Mouse (Mus musculus) limb, embryonic 12.5 days (tissue): Measurements from ENCODE around the gene Hmox1. TPM values are rescaled to one million over a fixed set of nuclear protein-coding genes. Genes with fewer than 3 reads are reported as not detected.

Source experiments
- ATAC-seq: fragments of 200-750 bp; cut with Nextera tagmentation; 2 replicates; pipeline ENCODE4 v1.8.0; 2017; ENCODE audit warnings: low read depth, moderate TSS enrichment; ENCODE audit not compliant: insufficient number of reproducible peaks, insufficient read depth, low FRiP score, low TSS enrichment
- H3K27ac ChIP-seq: fragments of 300-500 bp; sonication (generic); 2 replicates; pipeline ENCODE4 v1.5.1; 2016; ENCODE audit warnings: mild to moderate bottlenecking, moderate library complexity
- H3K27me3 ChIP-seq: fragments of 300-500 bp; sonication (generic); 2 replicates; pipeline ENCODE4 v1.6.1; 2016; ENCODE audit warnings: mild to moderate bottlenecking, moderate library complexity
- H3K36me3 ChIP-seq: fragments of 300-500 bp; sonication (generic); 2 replicates; pipeline ENCODE4 v1.6.1; 2016; ENCODE audit warnings: mild to moderate bottlenecking, moderate library complexity
- H3K4me1 ChIP-seq: fragments of 300-500 bp; sonication (generic); replicated peaks from 2 replicates; pipeline ENCODE4 v1.6.1; 2016
- H3K4me2 ChIP-seq: fragments of 300-500 bp; sonication (generic); 2 replicates; pipeline ENCODE4 v1.6.1; 2016; ENCODE audit warnings: mild to moderate bottlenecking, moderate library complexity
- H3K4me3 ChIP-seq: fragments of 300-500 bp; sonication (generic); replicated peaks from 2 replicates; pipeline ENCODE4 v1.5.1; 2016; ENCODE audit warnings: mild to moderate bottlenecking
- H3K9ac ChIP-seq: fragments of 300-500 bp; sonication (generic); replicated peaks from 2 replicates; pipeline ENCODE4 v1.6.1; 2016; ENCODE audit warnings: mild to moderate bottlenecking, moderate library complexity
- H3K9me3 ChIP-seq: fragments of 300-500 bp; sonication (generic); 2 replicates; pipeline ENCODE4 v1.6.1; 2016; ENCODE audit warnings: mild to moderate bottlenecking, moderate library complexity
- WGBS: fragments of 180-500 bp; shearing (Covaris S2); methylation state at CpG from one replicate; pipeline ENCODE4 v1.1.7; 2016; 5-methylcytosine and 5-hydroxymethylcytosine counted together
- polyA plus RNA-seq: library from polyadenylated mRNA; unstranded; fragments of >200 nt; fragmentation: Nextera tagmentation; extraction: Ambion mirVana; gene quantifications from 2 replicates; pipeline ENCODE4 v1.2.1, GENCODE M21; 2016

Hmox1 gene
- polyA plus RNA-seq, 1 experiment from 2014 or later, result 19.3 TPM

DNA sequence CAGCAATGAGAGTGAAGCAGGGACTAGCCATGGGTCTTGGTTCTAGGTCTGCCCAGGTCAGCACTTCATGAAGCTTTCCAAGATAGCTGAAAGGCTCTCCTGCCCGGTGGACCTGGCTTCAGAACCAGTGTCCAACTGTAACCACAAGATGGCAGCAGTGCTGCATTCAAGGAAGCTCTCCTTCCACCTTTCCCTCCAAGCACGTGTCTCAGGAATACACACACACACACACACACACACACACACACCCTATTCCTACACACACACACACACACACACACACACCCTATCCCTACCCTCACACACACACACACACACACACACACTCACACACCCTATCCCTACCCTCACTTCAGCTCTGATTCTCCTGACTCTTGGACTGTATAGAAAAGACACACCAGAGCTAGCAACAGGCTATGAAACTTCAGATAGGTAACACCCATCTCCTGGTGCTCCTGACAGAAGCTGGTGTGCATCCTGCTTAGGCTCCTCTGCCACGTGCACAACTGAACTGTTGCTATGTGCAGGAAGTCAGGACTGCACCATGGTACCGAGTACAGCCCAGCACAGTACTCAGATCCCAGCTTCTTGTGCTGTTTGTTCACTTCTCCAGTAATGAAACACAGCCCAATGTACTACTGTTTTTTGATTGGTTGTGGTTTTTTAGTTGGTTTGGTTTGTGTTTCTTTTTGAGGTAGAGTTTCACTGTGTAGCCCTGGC lies 21.6 kb upstream of the Hmox1 start:
- Histone ChIP-seq H3K9ac (no peak overlapping the region), H3K9me3 (no peaks in the 10 kb centered on the region), H3K27me3 (no peaks in the 10 kb centered on the region), H3K4me3 (no peak overlapping the region), H3K4me2 (no peak overlapping the region), H3K4me1 (no peaks in the 10 kb centered on the region), H3K27ac (no peak overlapping the region), H3K36me3 (0 out of 2 replicates have a peak, but pooled peaks cover 12% of the 10 kb centered on the region)
- ATAC-seq, result peak; percentile 78
- 29% methylated on average over 4 of the region's 4 CpGs for WGBS

DNA sequence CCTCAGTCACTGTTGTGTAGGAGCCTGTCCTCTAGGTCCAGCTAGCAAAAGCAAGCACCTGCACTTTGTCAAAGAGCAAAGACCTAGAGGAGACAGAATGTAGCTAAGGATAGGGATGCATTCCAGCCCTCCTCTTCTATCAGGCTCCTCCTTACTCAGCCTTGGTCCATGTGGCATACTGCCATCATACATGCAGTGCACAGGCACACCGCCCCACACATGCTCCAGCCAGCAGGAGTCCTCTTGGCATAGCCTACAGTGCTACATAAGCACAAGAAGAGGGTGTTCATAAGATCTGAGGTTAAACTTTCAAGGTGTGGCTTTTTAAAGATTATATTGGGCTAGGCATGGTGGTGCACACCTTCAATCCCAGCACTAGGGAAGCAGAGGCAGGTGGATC lies 18.5 kb upstream of the Hmox1 start:
- no peak overlapping the region for H3K4me3 ChIP-seq
- no peaks in the 10 kb centered on the region for H3K36me3 ChIP-seq
- H3K9ac ChIP-seq, result no peak overlapping the region
- no peak overlapping the region for H3K4me2 ChIP-seq
- no peak overlapping the region for H3K27ac ChIP-seq
- no peaks in the 10 kb centered on the region for H3K4me1 ChIP-seq
- 88% methylated on average over 1 of the region's 1 CpGs for WGBS
- ATAC-seq, result no peak
- H3K27me3 ChIP-seq, result no peaks in the 10 kb centered on the region
- no peaks in the 10 kb centered on the region for H3K9me3 ChIP-seq

- Histone ChIP-seq H3K27ac (no peak overlapping the region), H3K27me3 (no peaks in the 10 kb centered on the region), H3K4me3 (no peak overlapping the region), H3K9me3 (no peaks in the 10 kb centered on the region), H3K36me3 (no peaks in the 10 kb centered on the region), H3K9ac (no peak overlapping the region), H3K4me2 (no peak overlapping the region), H3K4me1 (peaks cover under 1% of the 10 kb centered on the region; the same call in 1 of the 2 replicates)
- no peak for ATAC-seq
- 72% methylated on average over 1 of the region's 1 CpGs for WGBS
These were observed 15.2 kb upstream of the Hmox1 start for GRCm38 (mm10) chr8:75078215-75078614.

DNA sequence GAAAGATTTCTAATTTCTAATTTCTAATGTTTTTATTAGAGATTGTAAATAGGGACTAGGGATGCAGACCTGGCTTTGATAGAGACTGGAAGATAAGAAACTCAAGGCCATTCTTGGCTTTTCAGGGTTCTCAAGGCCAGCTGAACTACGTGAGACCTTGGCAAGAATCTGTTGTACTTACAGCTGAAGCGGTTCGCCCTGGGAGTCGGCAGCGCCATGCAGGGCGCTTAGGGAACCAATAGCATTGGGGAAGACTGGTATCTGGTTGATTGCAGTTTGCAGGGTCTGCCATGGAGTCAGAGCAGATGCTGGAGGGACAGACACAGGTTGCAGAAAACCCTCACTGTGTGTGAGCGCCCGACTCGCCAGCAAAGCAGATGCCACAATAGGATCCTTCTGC lies 14.6 kb upstream of the Hmox1 start:
- Histone ChIP-seq H3K4me3 (no peak overlapping the region), H3K27me3 (no peaks in the 10 kb centered on the region), H3K4me1 (peaks cover 6% of the 10 kb centered on the region; the same call in 1 of the 2 replicates), H3K9ac (no peak overlapping the region), H3K4me2 (no peak overlapping the region), H3K9me3 (no peaks in the 10 kb centered on the region), H3K36me3 (no peaks in the 10 kb centered on the region), H3K27ac (no peak overlapping the region)
- ATAC-seq, result no peak
- 95% methylated on average over 9 of the region's 9 CpGs for WGBS

DNA sequence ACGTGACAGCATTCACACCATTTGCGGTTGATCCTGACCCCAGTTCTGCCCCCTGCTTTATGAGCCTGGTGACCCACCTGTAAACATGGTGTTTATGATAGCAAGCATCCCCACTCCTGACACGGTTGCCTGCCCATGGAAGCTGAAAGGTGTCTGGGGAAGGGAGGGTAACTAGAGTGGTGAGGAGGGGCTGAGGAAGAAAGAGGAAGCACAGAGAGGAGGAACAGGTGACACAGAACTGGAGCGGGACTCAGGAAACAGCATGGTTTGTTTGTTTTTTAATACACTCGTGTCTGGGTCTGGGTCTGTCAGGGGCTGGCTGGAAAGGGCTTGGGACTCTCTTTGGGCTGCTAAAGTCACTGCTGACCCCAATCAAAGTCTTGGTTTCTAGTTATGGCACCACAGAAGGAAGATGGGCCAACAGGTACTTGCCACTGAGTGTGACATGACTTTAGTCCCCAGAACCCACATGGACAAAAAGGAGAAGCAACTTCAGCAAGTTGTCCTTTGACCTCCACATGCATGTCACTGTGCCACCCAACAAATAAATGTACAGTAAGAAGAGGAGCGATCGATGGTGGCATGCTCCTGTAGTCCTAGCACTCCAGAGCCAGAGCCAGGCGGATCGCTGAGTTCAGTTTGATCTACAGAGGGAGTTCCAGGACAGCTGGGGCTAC lies 11.9 kb upstream of the Hmox1 start:
- no peak overlapping the region for H3K4me3 ChIP-seq
- no peaks in the 10 kb centered on the region for H3K27me3 ChIP-seq
- H3K4me1 ChIP-seq, result peaks cover 6% of the 10 kb centered on the region; the same call in 1 of the 2 replicates
- no peaks in the 10 kb centered on the region for H3K36me3 ChIP-seq
- no peak overlapping the region for H3K4me2 ChIP-seq
- H3K9ac ChIP-seq, result no peak overlapping the region
- H3K9me3 ChIP-seq, result no peaks in the 10 kb centered on the region
- 69% methylated on average over 9 of the region's 9 CpGs for WGBS
- H3K27ac ChIP-seq, result no peak overlapping the region
- ATAC-seq, result no peak

- Histone ChIP-seq H3K27ac (no peak overlapping the region), H3K9ac (no peak overlapping the region), H3K4me3 (no peak overlapping the region), H3K4me2 (no peak overlapping the region), H3K36me3 (no peaks in the 10 kb centered on the region), H3K4me1 (peaks cover 6% of the 10 kb centered on the region; the same call in 1 of the 2 replicates), H3K9me3 (no peaks in the 10 kb centered on the region), H3K27me3 (no peaks in the 10 kb centered on the region)
- ATAC-seq, result no peak
- 80% methylated on average over 6 of the region's 6 CpGs for WGBS
These were observed 11.1 kb upstream of the Hmox1 start for GRCm38 (mm10) chr8:75082181-75082805.

DNA sequence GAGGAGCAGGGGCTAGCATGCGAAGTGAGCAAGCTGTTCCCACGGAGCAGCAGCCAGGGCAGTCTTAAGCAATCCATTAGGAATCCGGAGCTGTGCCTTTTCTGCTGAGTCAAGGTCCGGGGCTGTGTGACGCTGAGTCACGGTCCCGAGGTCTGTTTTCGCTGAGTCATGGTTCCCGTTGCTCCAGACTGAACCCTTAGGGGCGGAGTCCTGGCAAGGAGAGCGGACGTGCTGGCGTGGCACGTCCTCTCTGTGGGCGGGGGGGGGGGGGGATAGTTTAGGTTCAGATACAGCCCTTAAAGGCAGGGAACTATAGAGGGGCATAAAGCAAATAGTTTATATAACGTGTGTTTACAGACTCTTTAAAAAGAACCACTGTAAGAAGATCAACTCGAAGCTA lies 9.6 kb upstream of the Hmox1 start:
- Histone ChIP-seq H3K27ac (no peak overlapping the region), H3K9ac (no peak overlapping the region; the same call in 1 of the 2 replicates), H3K27me3 (no peaks in the 10 kb centered on the region), H3K9me3 (no peaks in the 10 kb centered on the region), H3K4me1 (peaks cover 6% of the 10 kb centered on the region; the same call in 1 of the 2 replicates), H3K4me2 (peak overlapping the region; percentile 55), H3K4me3 (peak overlapping the region; percentile 30), H3K36me3 (no peaks in the 10 kb centered on the region)
- WGBS, result 5% methylated on average over 17 of the region's 17 CpGs
- peak; percentile 93 for ATAC-seq

DNA sequence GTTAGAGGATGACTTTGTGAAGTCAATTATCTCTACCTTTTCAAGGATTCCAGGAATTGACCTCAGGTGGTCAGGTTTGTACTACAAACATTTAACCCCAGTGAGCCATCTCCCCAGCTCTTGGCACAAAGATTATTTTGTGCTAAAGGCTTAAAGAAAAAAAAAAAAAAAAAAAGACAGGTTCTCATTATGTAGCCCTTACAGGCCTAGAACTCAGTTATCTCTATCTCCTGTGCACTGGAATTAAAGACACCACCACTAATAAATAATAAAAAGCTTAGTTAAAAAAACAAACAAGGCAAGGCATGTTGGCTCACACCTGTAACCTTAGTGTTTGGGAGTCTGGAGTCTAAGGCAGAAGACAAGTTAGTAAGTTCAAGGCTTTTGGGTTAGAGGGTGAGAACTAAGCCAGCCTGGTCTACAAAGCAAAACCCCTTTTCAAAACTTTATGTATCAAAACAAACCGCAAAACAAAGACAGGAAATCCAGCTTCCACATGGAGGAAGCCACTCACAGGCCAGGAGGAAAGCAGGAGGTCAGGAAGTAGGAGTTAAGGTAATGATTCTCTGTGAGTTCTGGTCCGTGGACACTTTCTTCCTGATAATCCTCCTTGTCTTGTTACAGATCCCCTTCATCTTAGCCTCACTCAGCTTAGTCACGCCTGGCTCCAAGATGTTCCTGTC lies 8.9 kb upstream of the Hmox1 start:
- Histone ChIP-seq H3K9ac (no peak overlapping the region), H3K4me2 (peak overlapping the region; percentile 55), H3K27me3 (no peaks in the 10 kb centered on the region), H3K4me1 (peaks cover 12% of the 10 kb centered on the region; the same call in 1 of the 2 replicates), H3K9me3 (no peaks in the 10 kb centered on the region), H3K27ac (no peak overlapping the region), H3K36me3 (no peaks in the 10 kb centered on the region), H3K4me3 (no peak overlapping the region)
- WGBS, result 65% methylated on average over 3 of the region's 3 CpGs
- no peak for ATAC-seq

DNA sequence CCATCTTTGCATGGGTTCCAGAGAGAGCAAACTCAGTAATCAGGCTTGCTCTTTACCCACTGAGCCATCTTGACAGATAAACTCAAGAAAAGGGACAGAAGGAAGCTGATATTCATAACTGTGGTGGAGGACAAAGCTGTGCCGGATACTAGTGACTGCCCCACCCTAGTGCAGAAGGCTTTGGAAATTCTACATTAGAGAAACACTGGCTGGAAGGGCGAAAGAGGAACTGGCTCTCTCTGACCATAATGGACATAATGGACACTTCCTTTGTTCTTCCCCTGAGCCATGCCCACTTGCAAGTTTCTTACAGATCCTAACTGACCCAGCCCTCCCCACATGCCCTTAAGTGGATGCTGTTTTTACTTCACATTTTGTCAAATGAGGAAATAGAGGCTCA lies 7.4 kb upstream of the Hmox1 start:
- H3K4me1 ChIP-seq, result peaks cover 13% of the 10 kb centered on the region; the same call in 1 of the 2 replicates
- no peaks in the 10 kb centered on the region for H3K27me3 ChIP-seq
- no peaks in the 10 kb centered on the region for H3K36me3 ChIP-seq
- no peaks in the 10 kb centered on the region for H3K9me3 ChIP-seq
- no peak overlapping the region for H3K4me3 ChIP-seq
- no peak overlapping the region for H3K27ac ChIP-seq
- 86% methylated on average over 2 of the region's 2 CpGs for WGBS
- H3K9ac ChIP-seq, result no peak overlapping the region
- no peak overlapping the region for H3K4me2 ChIP-seq
- ATAC-seq, result no peak

DNA sequence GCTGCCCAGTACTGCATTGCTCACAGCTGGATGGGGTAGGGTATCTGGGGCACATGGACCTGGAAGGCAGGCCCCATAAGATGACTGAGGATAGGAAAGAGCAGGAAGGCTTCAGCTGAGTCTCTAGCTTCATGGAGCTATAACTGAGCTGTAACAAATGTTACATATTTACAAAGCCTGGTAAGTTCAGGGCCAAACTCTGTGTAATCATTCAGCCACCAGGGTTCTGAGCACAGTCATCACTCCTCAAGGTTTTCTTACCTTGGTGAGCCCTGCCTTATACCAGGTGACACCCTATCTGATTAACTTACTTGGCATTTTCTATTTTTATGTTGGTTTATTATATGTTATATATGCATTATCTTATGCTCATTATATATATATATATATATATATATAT lies 6.3 kb upstream of the Hmox1 start:
- no peak for ATAC-seq
- H3K4me2 ChIP-seq, result no peak overlapping the region
- no peak overlapping the region for H3K27ac ChIP-seq
- no peaks in the 10 kb centered on the region for H3K36me3 ChIP-seq
- peaks cover 13% of the 10 kb centered on the region; the same call in 1 of the 2 replicates for H3K4me1 ChIP-seq
- H3K4me3 ChIP-seq, result no peak overlapping the region
- H3K27me3 ChIP-seq, result no peaks in the 10 kb centered on the region
- no peaks in the 10 kb centered on the region for H3K9me3 ChIP-seq
- no peak overlapping the region for H3K9ac ChIP-seq
